Mouse (Mus musculus): ENCODE measurements around the gene Tmem140. TPM values are rescaled to one million over a fixed set of nuclear protein-coding genes. Genes with fewer than 3 reads are reported as not detected.
A peak's percentile ranks its signal among the peaks of the same experiment; 100 is the strongest.

The Tmem140 gene
- polyA plus RNA-seq, 1 experiment from 2014 or later, result 3.2 TPM

GRCm38 (mm10) chr6:34879911-34880475, 17.0 kb downstream of the Tmem140 start:
- Histone ChIP-seq H3K9me3 (ENCODE audit: control insufficient read depth, low read length) (no peaks in the 10 kb centered on the region), H3K9ac (ENCODE audit: low read depth, low read length) (no peak overlapping the region), H3K4me2 (no peak overlapping the region), H3K4me1 (replicated peaks; ENCODE audit: control insufficient read depth, insufficient read depth, low read length) (peaks cover 28% of the 10 kb centered on the region), H3K27me3 (replicated peaks; ENCODE audit: control insufficient read depth, insufficient read depth, low read length) (no peaks in the 10 kb centered on the region), H3K36me3 (ENCODE audit: control insufficient read depth, insufficient read depth, low read length) (peaks cover 17% of the 10 kb centered on the region), H3K27ac (ENCODE audit: low read depth, low read length) (no peak overlapping the region), H3K4me3 (ENCODE audit: low read depth, low read length) (no peak overlapping the region)
- 66% methylated on average over 6 of the region's 6 CpGs for WGBS
- ATAC-seq (replicated peaks; ENCODE audit: low FRiP score), result no peak
- DNase-seq (ENCODE audit: low spot score), result no peak

GRCm38 (mm10) chr6:34884724-34885123, 21.8 kb downstream of the Tmem140 start:
- no peak for DNase-seq (ENCODE audit: low spot score)
- H3K27ac ChIP-seq (ENCODE audit: low read depth, low read length), result no peak overlapping the region
- no peak for ATAC-seq (replicated peaks; ENCODE audit: low FRiP score)
- WGBS, result 86% methylated on average over 7 of the region's 7 CpGs
- no peak overlapping the region for H3K4me3 ChIP-seq (ENCODE audit: low read depth, low read length)
- H3K27me3 ChIP-seq (replicated peaks; ENCODE audit: control insufficient read depth, insufficient read depth, low read length), result no peaks in the 10 kb centered on the region
- H3K9ac ChIP-seq (ENCODE audit: low read depth, low read length), result no peak overlapping the region
- no peak overlapping the region for H3K4me2 ChIP-seq
- H3K9me3 ChIP-seq (ENCODE audit: control insufficient read depth, low read length), result no peaks in the 10 kb centered on the region
- H3K4me1 ChIP-seq (replicated peaks; ENCODE audit: control insufficient read depth, insufficient read depth, low read length), result no peaks in the 10 kb centered on the region
- H3K36me3 ChIP-seq (ENCODE audit: control insufficient read depth, insufficient read depth, low read length), result peaks cover 35% of the 10 kb centered on the region

GRCm38 (mm10) chr6:34887131-34887850, 24.3 kb downstream of the Tmem140 start:
- DNase-seq (ENCODE audit: low spot score) (no peak), ATAC-seq (replicated peaks; ENCODE audit: low FRiP score) (no peak)
- WGBS, result 84% methylated on average over 6 of the region's 6 CpGs
- Histone ChIP-seq H3K27ac (ENCODE audit: low read depth, low read length) (no peak overlapping the region), H3K9ac (ENCODE audit: low read depth, low read length) (no peak overlapping the region), H3K27me3 (replicated peaks; ENCODE audit: control insufficient read depth, insufficient read depth, low read length) (no peaks in the 10 kb centered on the region), H3K4me1 (replicated peaks; ENCODE audit: control insufficient read depth, insufficient read depth, low read length) (no peaks in the 10 kb centered on the region), H3K4me2 (no peak overlapping the region), H3K36me3 (ENCODE audit: control insufficient read depth, insufficient read depth, low read length) (peaks cover 34% of the 10 kb centered on the region), H3K4me3 (ENCODE audit: low read depth, low read length) (no peak overlapping the region), H3K9me3 (ENCODE audit: control insufficient read depth, low read length) (no peaks in the 10 kb centered on the region)

GRCm38 (mm10) chr6:34889185-34889584, 26.2 kb downstream of the Tmem140 start:
- DNase-seq (ENCODE audit: low spot score), result no peak
- no peaks in the 10 kb centered on the region for H3K9me3 ChIP-seq (ENCODE audit: control insufficient read depth, low read length)
- no peak overlapping the region for H3K27ac ChIP-seq (ENCODE audit: low read depth, low read length)
- H3K36me3 ChIP-seq (ENCODE audit: control insufficient read depth, insufficient read depth, low read length), result peaks cover 50% of the 10 kb centered on the region
- H3K4me2 ChIP-seq, result no peak overlapping the region
- no peak for ATAC-seq (replicated peaks; ENCODE audit: low FRiP score)
- H3K4me1 ChIP-seq (replicated peaks; ENCODE audit: control insufficient read depth, insufficient read depth, low read length), result no peaks in the 10 kb centered on the region
- no peaks in the 10 kb centered on the region for H3K27me3 ChIP-seq (replicated peaks; ENCODE audit: control insufficient read depth, insufficient read depth, low read length)
- H3K9ac ChIP-seq (ENCODE audit: low read depth, low read length), result no peak overlapping the region
- no peak overlapping the region for H3K4me3 ChIP-seq (ENCODE audit: low read depth, low read length)
- 76% methylated on average over 4 of the region's 4 CpGs for WGBS

GRCm38 (mm10) chr6:34895569-34895968, 32.6 kb downstream of the Tmem140 start:
- no peak overlapping the region for H3K27ac ChIP-seq (ENCODE audit: low read depth, low read length)
- H3K36me3 ChIP-seq (ENCODE audit: control insufficient read depth, insufficient read depth, low read length), result peaks cover 48% of the 10 kb centered on the region
- no peak overlapping the region for H3K4me2 ChIP-seq
- WGBS, result 93% methylated on average over 7 of the region's 7 CpGs
- no peaks in the 10 kb centered on the region for H3K9me3 ChIP-seq (ENCODE audit: control insufficient read depth, low read length)
- no peak for DNase-seq (ENCODE audit: low spot score)
- no peaks in the 10 kb centered on the region for H3K27me3 ChIP-seq (replicated peaks; ENCODE audit: control insufficient read depth, insufficient read depth, low read length)
- H3K4me3 ChIP-seq (ENCODE audit: low read depth, low read length), result no peak overlapping the region
- H3K9ac ChIP-seq (ENCODE audit: low read depth, low read length), result no peak overlapping the region
- ATAC-seq (replicated peaks; ENCODE audit: low FRiP score), result no peak
- peaks cover 4% of the 10 kb centered on the region for H3K4me1 ChIP-seq (replicated peaks; ENCODE audit: control insufficient read depth, insufficient read depth, low read length)

- H3K4me2 ChIP-seq, result no peak overlapping the region
- H3K27me3 ChIP-seq (replicated peaks; ENCODE audit: control insufficient read depth, insufficient read depth, low read length), result no peaks in the 10 kb centered on the region
- WGBS, result 77% methylated on average over 16 of the region's 16 CpGs
- peaks cover 4% of the 10 kb centered on the region for H3K4me1 ChIP-seq (replicated peaks; ENCODE audit: control insufficient read depth, insufficient read depth, low read length)
- H3K36me3 ChIP-seq (ENCODE audit: control insufficient read depth, insufficient read depth, low read length), result peaks cover 51% of the 10 kb centered on the region
- H3K4me3 ChIP-seq (ENCODE audit: low read depth, low read length), result no peak overlapping the region
- no peaks in the 10 kb centered on the region for H3K9me3 ChIP-seq (ENCODE audit: control insufficient read depth, low read length)
- H3K9ac ChIP-seq (ENCODE audit: low read depth, low read length), result no peak overlapping the region
- no peak for ATAC-seq (replicated peaks; ENCODE audit: low FRiP score)
- no peak for DNase-seq (ENCODE audit: low spot score)
- H3K27ac ChIP-seq (ENCODE audit: low read depth, low read length), result no peak overlapping the region
Measured at GRCm38 (mm10) chr6:34896168-34896780, 33.3 kb downstream of the Tmem140 start.

GRCm38 (mm10) chr6:34899127-34899526, 36.2 kb downstream of the Tmem140 start:
- H3K27ac ChIP-seq (ENCODE audit: low read depth, low read length), result no peak overlapping the region
- peaks cover 39% of the 10 kb centered on the region for H3K36me3 ChIP-seq (ENCODE audit: control insufficient read depth, insufficient read depth, low read length)
- H3K27me3 ChIP-seq (replicated peaks; ENCODE audit: control insufficient read depth, insufficient read depth, low read length), result no peaks in the 10 kb centered on the region
- H3K4me2 ChIP-seq, result no peak overlapping the region
- no peak overlapping the region for H3K9ac ChIP-seq (ENCODE audit: low read depth, low read length)
- H3K9me3 ChIP-seq (ENCODE audit: control insufficient read depth, low read length), result no peaks in the 10 kb centered on the region
- ATAC-seq (replicated peaks; ENCODE audit: low FRiP score), result peak; percentile 35; the same call in 1 of the 2 replicates
- WGBS, result 66% methylated on average over 2 of the region's 2 CpGs
- H3K4me3 ChIP-seq (ENCODE audit: low read depth, low read length), result no peak overlapping the region
- H3K4me1 ChIP-seq (replicated peaks; ENCODE audit: control insufficient read depth, insufficient read depth, low read length), result peaks cover 14% of the 10 kb centered on the region
- no peak for DNase-seq (ENCODE audit: low spot score)

- Histone ChIP-seq H3K9me3 (ENCODE audit: control insufficient read depth, low read length) (no peaks in the 10 kb centered on the region), H3K36me3 (ENCODE audit: control insufficient read depth, insufficient read depth, low read length) (peaks cover 38% of the 10 kb centered on the region), H3K4me1 (replicated peaks; ENCODE audit: control insufficient read depth, insufficient read depth, low read length) (peaks cover 16% of the 10 kb centered on the region), H3K27ac (ENCODE audit: low read depth, low read length) (no peak overlapping the region), H3K4me3 (ENCODE audit: low read depth, low read length) (no peak overlapping the region), H3K9ac (ENCODE audit: low read depth, low read length) (no peak overlapping the region), H3K4me2 (no peak overlapping the region), H3K27me3 (replicated peaks; ENCODE audit: control insufficient read depth, insufficient read depth, low read length) (no peaks in the 10 kb centered on the region)
- no peak for ATAC-seq (replicated peaks; ENCODE audit: low FRiP score)
- WGBS, result 78% methylated on average over 2 of the region's 2 CpGs
- DNase-seq (ENCODE audit: low spot score), result no peak
Measured at GRCm38 (mm10) chr6:34900990-34901389, 38.0 kb downstream of the Tmem140 start.
